ENCODE assay signal across 23 mouse cellular contexts in the genomic region with DNA sequence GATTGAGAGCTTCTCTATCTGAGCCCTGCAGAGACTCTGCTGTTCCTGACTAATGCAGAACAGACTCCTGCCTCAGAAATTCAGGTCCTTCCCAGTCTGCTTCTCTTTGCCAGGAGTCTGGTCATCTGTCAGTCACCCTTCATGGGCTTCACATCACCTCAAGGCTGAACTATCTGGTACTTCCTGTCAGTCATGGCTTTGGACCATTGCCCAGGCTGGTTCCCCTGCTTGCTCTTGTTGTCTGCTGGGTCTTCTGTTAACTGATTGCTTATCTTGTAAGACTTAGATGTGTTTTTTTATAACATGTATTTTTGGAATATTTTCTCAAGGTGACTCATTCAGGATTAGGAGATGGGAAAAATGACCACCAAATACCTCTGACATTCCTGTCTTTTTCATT.
DNase-seq lines count a peak whose midpoint lies in the region; ATAC-seq and TF ChIP-seq lines count a peak whose summit lies in the region.
"Had no signal": no experiment of that assay in that cellular context is flagged by ENCODE, and none has a peak within 500 bp of the region (broad histone marks: within the 10 kb centered on the region; RNA-seq: fewer than 3 reads in every experiment).

No protein-coding gene starts in this region.

- no peak overlapping the region for H3K27ac ChIP-seq in midbrain, postnatal 0 days (ENCODE audit: low read depth, low read length)
- no peak overlapping the region for H3K27ac ChIP-seq in midbrain, embryonic 11.5 days (ENCODE audit: low read depth, low read length)
- H3K27ac ChIP-seq: embryonic facial prominence, embryonic 12.5 days; embryonic facial prominence, embryonic 15.5 days; gastrocnemius, adult 2 months; hindbrain, embryonic 12.5 days; hindbrain, embryonic 15.5 days had no signal

- H3K27me3 ChIP-seq in midbrain, postnatal 0 days (ENCODE audit: insufficient read depth, low read length) = no peaks in the 10 kb centered on the region
- H3K27me3 ChIP-seq in midbrain, embryonic 11.5 days (ENCODE audit: control insufficient read depth, insufficient read depth, low read length) = no peaks in the 10 kb centered on the region
- H3K27me3 ChIP-seq: embryonic facial prominence, embryonic 12.5 days; embryonic facial prominence, embryonic 15.5 days; hindbrain, embryonic 12.5 days; hindbrain, embryonic 15.5 days; Patski had no signal

- no peak for TF ChIP-seq CTCF in midbrain, postnatal 0 days (IDR thresholded peaks at IDR 0.05)

- H3K9me3 ChIP-seq in midbrain, postnatal 0 days (ENCODE audit: low read length) = no peaks in the 10 kb centered on the region
- no peaks in the 10 kb centered on the region for H3K9me3 ChIP-seq in midbrain, embryonic 11.5 days (ENCODE audit: control insufficient read depth, low read length)
- H3K9me3 ChIP-seq: embryonic facial prominence, embryonic 12.5 days; embryonic facial prominence, embryonic 15.5 days; hindbrain, embryonic 12.5 days; hindbrain, embryonic 15.5 days had no signal

- no peaks in the 10 kb centered on the region for H3K36me3 ChIP-seq in midbrain, postnatal 0 days (ENCODE audit: insufficient read depth, low read length)
- H3K36me3 ChIP-seq in midbrain, embryonic 11.5 days (ENCODE audit: control insufficient read depth, insufficient read depth, low read length) = no peaks in the 10 kb centered on the region
- H3K36me3 ChIP-seq: embryonic facial prominence, embryonic 12.5 days; embryonic facial prominence, embryonic 15.5 days; G1E; hindbrain, embryonic 12.5 days; hindbrain, embryonic 15.5 days had no signal

- H3K9ac ChIP-seq in midbrain, postnatal 0 days (replicated peaks; ENCODE audit: low read length, poor library complexity, severe bottlenecking) = no peak overlapping the region
- H3K9ac ChIP-seq in midbrain, embryonic 11.5 days (ENCODE audit: low read length) = no peak overlapping the region
- H3K9ac ChIP-seq: embryonic facial prominence, embryonic 12.5 days; embryonic facial prominence, embryonic 15.5 days; forebrain, postnatal 0 days; hindbrain, embryonic 12.5 days; hindbrain, embryonic 15.5 days had no signal

- H3K4me2 ChIP-seq in midbrain, postnatal 0 days (ENCODE audit: low read depth, low read length, poor library complexity, severe bottlenecking) = no peak overlapping the region
- H3K4me2 ChIP-seq in midbrain, embryonic 11.5 days = no peak overlapping the region
- H3K4me2 ChIP-seq: embryonic facial prominence, embryonic 12.5 days; embryonic facial prominence, embryonic 15.5 days; heart, embryonic 11.5 days; hindbrain, embryonic 12.5 days; hindbrain, embryonic 15.5 days had no signal

- H3K4me3 ChIP-seq in midbrain, postnatal 0 days (ENCODE audit: low read depth, low read length) = no peak overlapping the region
- no peak overlapping the region for H3K4me3 ChIP-seq in midbrain, embryonic 11.5 days (ENCODE audit: low read depth, low read length)
- H3K4me3 ChIP-seq: embryonic facial prominence, embryonic 12.5 days; embryonic facial prominence, embryonic 15.5 days; gastrocnemius, adult 2 months; hindbrain, embryonic 12.5 days; hindbrain, embryonic 15.5 days had no signal

- no peak for ATAC-seq in midbrain, postnatal 0 days (ENCODE audit: low FRiP score)
- no peak for ATAC-seq in midbrain, embryonic 11.5 days (ENCODE audit: low FRiP score)
- ATAC-seq: forebrain, embryonic 14.5 days; forebrain, postnatal 0 days; intestine, postnatal 0 days; Patski had no signal

- peak; percentile 2 for DNase-seq in adrenal gland, adult 8-10 months
- no peak for DNase-seq in adrenal gland, postnatal 25 days
- DNase-seq in cerebellum, adult 11-12 months = peak; percentile 2
- DNase-seq in cerebellum, adult 11 months = no peak
- DNase-seq in midbrain, postnatal 0 days (ENCODE audit: low spot score) = peak; percentile 21
- no peak for DNase-seq in midbrain, embryonic 11.5 days (ENCODE audit: low spot score, missing footprints)
- no peak for DNase-seq in kidney, adult 11 months
- no peak for DNase-seq in thymus, postnatal 36 days
- DNase-seq: B cell, adult 2 months; cerebellum, adult 8-10 months; forebrain, postnatal 0 days; gastrocnemius, adult 2 months; gastrocnemius, postnatal 14 days; heart, adult 11 months had no signal

- no peaks in the 10 kb centered on the region for H3K4me1 ChIP-seq in midbrain, postnatal 0 days (ENCODE audit: insufficient read depth, low read length)
- H3K4me1 ChIP-seq in midbrain, embryonic 11.5 days (ENCODE audit: control insufficient read depth, insufficient read depth, low read length) = no peaks in the 10 kb centered on the region
- H3K4me1 ChIP-seq: embryonic facial prominence, embryonic 12.5 days; embryonic facial prominence, embryonic 15.5 days; hindbrain, embryonic 12.5 days; hindbrain, embryonic 15.5 days had no signal

Comparison
In these comparisons a context has a peak if more than half of its experiments do, and no peak if none do; other contexts are left out.
1. DNase-seq: peak in adrenal gland, adult 8-10 months (single experiment), cerebellum, adult 11-12 months (single experiment) and midbrain, postnatal 0 days (single experiment); none in adrenal gland, postnatal 25 days (single experiment), cerebellum, adult 11 months (single experiment), midbrain, embryonic 11.5 days (single experiment), kidney, adult 11 months (single experiment) and thymus, postnatal 36 days (0 of 2).